Mouse (Mus musculus): ENCODE measurements around the gene Fam20a.

Fam20a gene

GRCm38 (mm10) chr11:109716981-109717380 lies 5.1 kb downstream of the Fam20a start:
- DNase-seq (ENCODE audit: low read depth, low spot score) = no peak

GRCm38 (mm10) chr11:109715311-109715781 lies 6.7 kb downstream of the Fam20a start:
- DNase-seq (ENCODE audit: low read depth, low spot score) = no peak

- no peak for DNase-seq (ENCODE audit: low read depth, low spot score)
Measured at GRCm38 (mm10) chr11:109714341-109715247, 7.5 kb downstream of the Fam20a start.

DNA sequence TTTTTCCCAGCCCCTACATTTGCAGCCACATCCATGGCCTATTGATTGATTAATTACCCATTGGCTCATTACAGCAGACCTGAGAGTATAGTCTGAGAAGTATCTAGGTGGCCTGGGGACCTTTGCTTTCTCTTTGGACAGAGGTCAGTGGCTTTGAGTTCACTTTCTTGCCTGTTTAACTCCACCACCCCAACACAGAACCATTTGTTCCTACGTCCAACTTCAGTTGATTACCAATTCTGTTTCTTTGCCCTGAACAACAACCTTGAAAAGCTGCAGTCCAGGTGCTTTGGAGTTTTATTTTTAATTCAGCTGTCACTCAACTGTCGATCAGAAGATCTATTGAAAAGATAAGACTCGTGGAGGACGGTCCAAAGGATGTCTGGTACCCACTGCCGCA lies 12.6 kb downstream of the Fam20a start:
- no peak for DNase-seq (ENCODE audit: low read depth, low spot score)

- DNase-seq (ENCODE audit: low read depth, low spot score) = no peak
Measured at GRCm38 (mm10) chr11:109708786-109709185, 13.3 kb downstream of the Fam20a start.

GRCm38 (mm10) chr11:109707442-109707841 lies 14.6 kb downstream of the Fam20a start:
- no peak for DNase-seq (ENCODE audit: low read depth, low spot score)

DNA sequence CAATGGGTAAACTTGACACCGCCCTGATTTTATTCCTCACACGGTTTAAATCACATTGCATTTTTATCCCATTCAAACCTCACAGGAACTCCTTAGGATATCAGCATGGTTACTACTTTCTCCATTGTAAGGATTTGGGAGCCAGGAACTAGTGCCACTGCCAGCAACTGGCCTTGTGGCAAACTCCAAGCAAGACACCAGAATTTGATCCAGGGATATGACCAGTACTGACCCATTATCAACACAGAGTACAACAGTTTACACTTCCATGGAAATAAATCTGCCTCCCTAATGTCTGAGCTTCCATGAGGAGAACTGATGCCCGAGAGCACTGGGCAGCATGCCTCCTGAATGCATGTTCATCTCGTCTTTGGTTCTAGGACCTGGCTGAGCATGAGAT lies 15.5 kb downstream of the Fam20a start:
- no peak for DNase-seq (ENCODE audit: low read depth, low spot score)

DNA sequence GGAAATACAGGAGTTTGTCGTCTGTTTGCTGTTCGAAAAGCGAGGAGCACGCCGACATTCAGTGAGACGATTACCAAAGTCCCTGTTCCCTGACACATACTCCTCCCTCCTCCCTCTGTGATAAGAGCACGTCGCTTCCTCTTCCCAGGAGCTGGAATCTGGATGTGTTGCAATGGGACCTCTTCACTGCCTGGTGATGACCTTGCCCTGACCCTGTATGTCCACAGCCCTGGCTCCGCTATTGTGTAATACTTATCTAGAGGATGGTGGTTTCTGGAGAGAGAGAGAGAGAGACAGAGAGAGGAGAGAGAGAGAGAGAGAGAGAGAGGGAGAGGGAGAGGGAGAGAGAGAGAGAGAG lies 16.0 kb downstream of the Fam20a start:
- no peak for DNase-seq (ENCODE audit: low read depth, low spot score)

GRCm38 (mm10) chr11:109705336-109706054 lies 16.6 kb downstream of the Fam20a start:
- no peak for DNase-seq (ENCODE audit: low read depth, low spot score)

- no peak for DNase-seq (ENCODE audit: low read depth, low spot score)
Measured at GRCm38 (mm10) chr11:109704311-109705205, 17.5 kb downstream of the Fam20a start.

DNA sequence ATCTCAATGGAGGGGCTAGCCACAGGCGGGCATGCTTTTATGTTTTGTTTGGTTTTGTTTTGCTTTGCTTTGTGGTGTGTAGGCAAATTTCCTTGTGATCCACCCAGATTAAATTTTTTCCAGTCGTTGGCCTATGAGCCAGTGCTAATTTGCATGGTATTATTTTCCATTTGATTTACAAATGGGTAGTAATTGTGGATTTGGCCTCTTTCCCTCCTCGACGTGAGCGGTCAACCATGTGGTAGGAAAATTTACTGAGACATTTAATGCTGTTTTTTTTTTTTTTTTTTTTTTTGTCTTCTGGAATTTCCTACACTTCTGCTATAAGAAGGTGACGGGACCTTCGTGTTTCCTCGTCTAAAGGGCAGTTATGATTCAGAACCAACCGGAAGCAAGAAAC lies 18.2 kb downstream of the Fam20a start:
- no peak for DNase-seq (ENCODE audit: low read depth, low spot score)

- DNase-seq (ENCODE audit: low read depth, low spot score) = no peak
Measured at GRCm38 (mm10) chr11:109702031-109702815, 19.9 kb downstream of the Fam20a start.

- DNase-seq (ENCODE audit: low read depth, low spot score) = no peak
Measured at GRCm38 (mm10) chr11:109700761-109701160, 21.3 kb downstream of the Fam20a start.

DNA sequence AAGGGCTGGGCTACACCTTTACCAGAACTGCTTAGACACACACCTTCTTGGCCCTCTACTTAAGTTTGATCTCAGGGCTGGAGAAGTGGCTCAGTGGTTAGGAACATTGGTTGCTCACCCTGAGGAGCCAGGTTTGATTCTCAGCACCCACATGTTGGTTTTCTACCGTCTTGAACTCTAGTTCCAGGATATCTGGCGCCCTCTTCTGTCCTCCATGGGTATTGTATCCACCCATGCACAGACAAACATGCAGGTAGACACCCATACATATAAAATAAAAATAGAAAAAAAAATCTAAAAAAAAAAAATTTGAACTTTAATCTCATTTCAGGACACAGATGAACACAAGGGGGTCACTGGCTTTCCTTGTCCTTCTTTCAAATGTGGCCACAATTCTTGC lies 22.3 kb downstream of the Fam20a start:
- DNase-seq (ENCODE audit: low read depth, low spot score) = no peak

- DNase-seq (ENCODE audit: low read depth, low spot score) = no peak
Measured at GRCm38 (mm10) chr11:109698740-109699139, 23.3 kb downstream of the Fam20a start.

DNA sequence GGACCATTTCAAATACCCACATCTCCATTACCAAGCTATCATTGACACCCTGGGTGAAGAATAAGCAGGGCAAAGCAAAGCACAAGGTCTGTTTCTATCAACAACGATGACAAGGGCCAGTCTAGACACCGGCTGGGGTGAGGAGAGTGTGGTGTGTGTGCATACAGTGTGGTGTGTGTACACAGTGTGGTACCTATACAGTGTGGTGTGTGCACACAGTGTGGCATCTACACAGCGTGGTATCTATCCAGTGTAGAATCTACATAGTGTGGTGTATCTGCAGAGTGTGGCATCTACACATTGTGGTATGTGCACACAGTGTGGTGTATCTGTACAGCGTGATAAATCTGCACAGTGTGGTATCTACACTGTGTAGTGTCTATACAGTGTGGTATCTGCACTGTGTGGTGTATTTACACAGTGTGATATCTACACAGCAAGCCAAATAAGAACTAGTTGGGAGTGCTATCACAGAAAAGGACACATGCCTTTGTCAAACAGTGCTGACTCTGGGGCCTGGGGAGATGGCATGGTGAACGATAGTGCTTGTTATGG lies 24.9 kb downstream of the Fam20a start:
- no peak for DNase-seq (ENCODE audit: low read depth, low spot score)

DNA sequence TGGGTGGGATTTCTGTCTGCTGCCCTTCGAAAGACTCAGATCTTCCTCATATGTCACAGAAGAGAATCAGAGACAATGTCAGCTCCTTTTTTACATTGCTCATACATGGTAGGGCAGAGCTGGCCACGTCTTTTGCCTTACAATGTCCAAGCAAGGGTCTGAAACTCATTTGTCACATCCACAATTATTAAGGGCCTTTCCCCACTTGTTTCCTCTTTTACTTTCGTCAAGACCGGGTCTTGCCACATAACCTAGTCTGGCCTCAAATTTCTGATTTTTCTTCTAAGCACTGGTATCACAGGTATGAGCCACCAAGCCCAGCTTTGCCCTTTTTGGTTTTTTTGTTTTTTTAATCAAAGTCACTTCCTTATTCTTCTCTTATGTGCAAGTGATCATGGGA lies 25.6 kb downstream of the Fam20a start:
- no peak for DNase-seq (ENCODE audit: low read depth, low spot score)

- DNase-seq (ENCODE audit: low read depth, low spot score) = no peak
Measured at GRCm38 (mm10) chr11:109692737-109693136, 29.3 kb downstream of the Fam20a start.

- no peak for DNase-seq (ENCODE audit: low read depth, low spot score)
Measured at GRCm38 (mm10) chr11:109689539-109689938, 32.5 kb downstream of the Fam20a start.

DNA sequence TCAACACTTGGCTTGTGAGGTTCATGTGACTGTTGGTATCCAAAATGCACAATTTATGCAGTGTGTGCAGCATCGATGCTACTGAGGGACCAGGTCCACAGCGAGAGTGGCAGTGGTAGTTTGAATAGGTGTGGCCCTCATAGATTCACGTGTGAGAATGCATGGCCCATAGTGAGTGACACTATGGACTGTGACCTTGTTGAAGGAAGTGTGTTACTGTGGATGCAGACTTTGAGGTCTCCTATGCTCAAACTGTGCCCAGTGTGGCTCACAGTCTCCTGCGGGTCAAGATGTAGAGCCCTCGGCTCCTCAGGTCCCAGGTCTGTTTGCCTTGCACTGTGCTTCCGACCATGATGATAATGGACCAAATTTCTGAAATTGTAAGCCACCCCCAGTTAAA lies 39.9 kb downstream of the Fam20a start:
- DNase-seq (ENCODE audit: low read depth, low spot score) = no peak

DNA sequence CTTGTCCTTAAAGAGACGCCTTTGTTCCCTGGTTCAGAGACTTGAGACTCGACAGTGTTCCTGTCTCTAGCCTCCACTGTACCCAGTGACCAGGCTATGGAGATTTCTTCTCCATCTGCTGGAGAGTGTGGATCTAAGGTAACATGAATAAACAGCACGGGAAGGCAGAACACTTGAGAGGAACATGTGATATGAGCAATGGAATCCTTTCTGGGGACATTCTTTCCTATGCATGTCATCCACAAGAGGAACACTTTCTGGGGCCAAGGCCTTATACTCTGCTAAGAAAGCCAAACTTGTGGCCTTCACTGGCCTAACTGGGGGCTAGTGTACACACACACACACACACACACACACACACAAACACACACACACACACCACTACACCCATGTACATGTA lies 40.5 kb downstream of the Fam20a start:
- no peak for DNase-seq (ENCODE audit: low read depth, low spot score)

Data from brain, adult 2 months (tissue).